Mouse (Mus musculus) CH12.LX (cell line): ENCODE results near the gene Zp3. TPM values are rescaled to one million over a fixed set of nuclear protein-coding genes. Genes with fewer than 3 reads are reported as not detected.

ENCODE experiments used
- DNase-seq: peaks from one replicate; pipeline ENCODE4 v3.0.0-alpha.2; 2013; ENCODE audit errors: extremely low read depth
- H3K27ac ChIP-seq: 2 replicates; pipeline ENCODE4 v1.5.1; 2012; ENCODE audit warnings: low read depth, mild to moderate bottlenecking, control low read depth, moderate library complexity; ENCODE audit not compliant: insufficient read depth
- H3K27me3 ChIP-seq: replicated peaks from 2 replicates; pipeline ENCODE3; 2012; ENCODE audit warnings: inconsistent platforms
- H3K36me3 ChIP-seq, 2 experiments: replicated peaks in 1 of 2; 2 replicates each; pipeline versions ENCODE3 to v1.6.1; 2012; ENCODE audit warnings: inconsistent platforms in 1 of 2, low read length in 1 of 2, mild to moderate bottlenecking in 1 of 2, mixed read lengths in 1 of 2, moderate library complexity in 1 of 2; ENCODE audit not compliant: control insufficient read depth in 1 of 2, insufficient read depth in 1 of 2
- H3K4me1 ChIP-seq, 2 experiments: 2 replicates each; pipeline ENCODE4 v1.6.1; 2012; ENCODE audit warnings: inconsistent platforms in 1 of 2, moderate library complexity in 1 of 2; ENCODE audit not compliant: insufficient read depth in 2 of 2, control insufficient read depth in 1 of 2
- H3K4me2 ChIP-seq: 2 replicates; pipeline ENCODE4 v1.6.1; 2012; ENCODE audit warnings: low read depth, mild to moderate bottlenecking, control low read depth; ENCODE audit not compliant: poor library complexity, insufficient read depth, severe bottlenecking
- H3K4me3 ChIP-seq, 3 experiments: fragments of 150-350 bp in 1 of 3; sonication (generic) in 1 of 3; replicated peaks in 1 of 3; 2 replicates each; pipeline versions ENCODE3 to v1.5.1; 2011 to 2012; ENCODE audit warnings: low read depth in 2 of 3, low read length in 2 of 3, mild to moderate bottlenecking in 2 of 3, moderate library complexity in 2 of 3, control low read depth in 1 of 3, improper control_type of control experiment in 1 of 3, inconsistent platforms in 1 of 3, mixed read lengths in 1 of 3; ENCODE audit not compliant: poor library complexity in 1 of 3
- H3K79me2 ChIP-seq: replicated peaks from 2 replicates; pipeline ENCODE4 v1.6.1; 2012; ENCODE audit warnings: mild to moderate bottlenecking, moderate library complexity; ENCODE audit not compliant: control insufficient read depth, poor library complexity, insufficient read depth, severe bottlenecking; ENCODE audit errors: extremely low read depth
- H3K9ac ChIP-seq: 2 replicates; pipeline ENCODE4 v1.6.1; 2012; ENCODE audit warnings: low read depth, mild to moderate bottlenecking, control low read depth, moderate library complexity; ENCODE audit not compliant: insufficient read depth
- H3K9me3 ChIP-seq: replicated peaks from 2 replicates; pipeline ENCODE3; 2012; ENCODE audit warnings: low read length, inconsistent platforms, mixed read lengths
- BHLHE40 ChIP-seq: IDR thresholded peaks from 2 replicates; pipeline ENCODE4 v1.6.1; 2011; ENCODE audit warnings: mild to moderate bottlenecking, low read depth, low read length, improper control_type of control experiment
- CHD2 ChIP-seq: IDR thresholded peaks from 2 replicates; pipeline ENCODE4 v1.6.1; 2011; ENCODE audit warnings: low read length, improper control_type of control experiment
- CTCF ChIP-seq, 2 experiments: IDR thresholded peaks in 1 of 2; conservative IDR thresholded peaks in 1 of 2; 2 replicates each; pipeline ENCODE4 v1.5.1; 2011 to 2012; ENCODE audit warnings: low read depth in 2 of 2, low read length in 2 of 2, improper control_type of control experiment in 1 of 2, inconsistent platforms in 1 of 2, mild to moderate bottlenecking in 1 of 2, moderate library complexity in 1 of 2
- E2F4 ChIP-seq: IDR thresholded peaks from 2 replicates; pipeline ENCODE4 v1.6.1; 2011; ENCODE audit warnings: low read depth, low read length, improper control_type of control experiment; ENCODE audit not compliant: insufficient replicate concordance
- ELF1 ChIP-seq: IDR thresholded peaks from 2 replicates; pipeline ENCODE4 v1.6.1; 2014; ENCODE audit warnings: low read depth, mild to moderate bottlenecking, inconsistent platforms, low read length, improper control_type of control experiment
- EP300 ChIP-seq: IDR thresholded peaks from 2 replicates; pipeline ENCODE4 v1.6.1; 2011; ENCODE audit warnings: low read length, improper control_type of control experiment
- HCFC1 ChIP-seq: IDR thresholded peaks from 2 replicates; pipeline ENCODE4 v1.6.1; 2012; ENCODE audit warnings: low read depth, mild to moderate bottlenecking, inconsistent platforms, low read length, improper control_type of control experiment
- IRF4 ChIP-seq: IDR thresholded peaks from 2 replicates; pipeline ENCODE4 v1.6.1; 2014; ENCODE audit warnings: low read depth, mild to moderate bottlenecking, inconsistent platforms, low read length, improper control_type of control experiment
- JUN ChIP-seq: IDR thresholded peaks from 2 replicates; pipeline ENCODE4 v1.6.1; 2011; ENCODE audit warnings: low read depth, mild to moderate bottlenecking, low read length, improper control_type of control experiment, moderate library complexity; ENCODE audit not compliant: insufficient read depth
- KAT2A ChIP-seq: IDR thresholded peaks from 2 replicates; pipeline ENCODE4 v1.6.1; 2012; ENCODE audit warnings: low read length, improper control_type of control experiment, inconsistent platforms; ENCODE audit not compliant: insufficient replicate concordance
- MAFK ChIP-seq: IDR thresholded peaks from 2 replicates; pipeline ENCODE4 v1.6.1; 2011; ENCODE audit warnings: low read length, improper control_type of control experiment; ENCODE audit not compliant: insufficient replicate concordance
- MAZ ChIP-seq: IDR thresholded peaks from 2 replicates; pipeline ENCODE4 v1.6.1; 2012; ENCODE audit warnings: low read depth, mild to moderate bottlenecking, inconsistent platforms, low read length, improper control_type of control experiment, moderate library complexity
- MEF2A ChIP-seq: IDR thresholded peaks from 2 replicates; pipeline ENCODE4 v1.6.1; 2014; ENCODE audit warnings: low read depth, mild to moderate bottlenecking, inconsistent platforms, low read length, improper control_type of control experiment, borderline replicate concordance
- MYC ChIP-seq: IDR thresholded peaks from 2 replicates; pipeline ENCODE4 v1.6.1; 2011; ENCODE audit warnings: low read depth, mild to moderate bottlenecking, improper control_type of control experiment, low read length
- NRF1 ChIP-seq: IDR thresholded peaks from 2 replicates; pipeline ENCODE4 v1.6.1; 2014; ENCODE audit warnings: low read depth, mild to moderate bottlenecking, inconsistent platforms, low read length, improper control_type of control experiment, moderate library complexity
- PAX5 ChIP-seq: IDR thresholded peaks from 2 replicates; pipeline ENCODE4 v1.6.1; 2012; ENCODE audit warnings: low read length, inconsistent platforms, mixed read lengths
- RAD21 ChIP-seq: IDR thresholded peaks from 2 replicates; pipeline ENCODE4 v1.6.1; 2011; ENCODE audit warnings: low read depth, mild to moderate bottlenecking, low read length, improper control_type of control experiment, moderate library complexity
- RCOR1 ChIP-seq: conservative IDR thresholded peaks from 2 replicates; pipeline ENCODE4 v1.6.1; 2012; ENCODE audit warnings: low read depth, mild to moderate bottlenecking, inconsistent platforms, low read length, improper control_type of control experiment
- SMC3 ChIP-seq: IDR thresholded peaks from 2 replicates; pipeline ENCODE4 v1.6.1; 2011; ENCODE audit warnings: low read depth, low read length, improper control_type of control experiment
- TBP ChIP-seq: conservative IDR thresholded peaks from 2 replicates; pipeline ENCODE4 v1.6.1; 2011; ENCODE audit warnings: low read depth, low read length, improper control_type of control experiment
- USF2 ChIP-seq: conservative IDR thresholded peaks from 2 replicates; pipeline ENCODE4 v1.6.1; 2011; ENCODE audit warnings: low read depth, low read length, improper control_type of control experiment
- ZC3H11A ChIP-seq: IDR thresholded peaks from 2 replicates; pipeline ENCODE4 v1.6.1; 2012; ENCODE audit warnings: low read depth, mild to moderate bottlenecking, inconsistent platforms, low read length, improper control_type of control experiment
- ZMIZ1 ChIP-seq: IDR thresholded peaks from 2 replicates; pipeline ENCODE4 v1.6.1; 2012; ENCODE audit warnings: low read depth, mild to moderate bottlenecking, inconsistent platforms, low read length, improper control_type of control experiment
- dilution Hi-C: fragments of 300-500 bp; cut with MboI; formaldehyde crosslinking; loops from 2 replicates; pipeline ENCODE4 v1.14.3; 2020; ENCODE audit warnings: low sequenced_read_pairs; ENCODE audit not compliant: extremely low pct_unique_long_range_greater_than_20kb, extremely low pct_ligation_motif_present
- in situ Hi-C: fragments of 300-500 bp; cut with MboI; formaldehyde crosslinking; loops from 3 replicates; pipeline ENCODE4 v1.14.3; 2019; ENCODE audit warnings: low sequenced_read_pairs, low pct_ligation_motif_present, low pct_unique_long_range_greater_than_20kb, mixed read lengths
- polyA plus RNA-seq: library from polyadenylated mRNA; unstranded; fragments of >175 nt; gene quantifications from 2 replicates; pipeline ENCODE4 v1.2.1, GENCODE M21; 2012; ENCODE audit warnings: low read depth; ENCODE audit not compliant: insufficient read length
- total RNA-seq, 2 experiments: library from RNA; depleted of rRNA; stranded (reverse); fragments of 300-350 nt in 1 of 2; fragments of >200 nt in 1 of 2; gene quantifications; 2 replicates each; pipeline ENCODE4 v1.2.3; 2012 to 2014

The Zp3 gene
- total and polyA plus RNA-seq, 3 experiments: 0.13 TPM; not detected in 2

GRCm38 (mm10) chr5:135940587-135940986, 39.3 kb upstream of the Zp3 start:
- Histone ChIP-seq H3K9me3 (peaks cover 3% of the 10 kb centered on the region), H3K9ac (no peak overlapping the region), H3K4me3 (no peak overlapping the region), H3K4me1 (peaks cover 0 to 7% of the 10 kb centered on the region in 2 experiments; a peak in 2 of 4 replicates), H3K79me2 (no peaks in the 10 kb centered on the region), H3K36me3 (no peaks in the 10 kb centered on the region), H3K4me2 (no peak overlapping the region), H3K27ac (no peak overlapping the region), H3K27me3 (peaks cover 1% of the 10 kb centered on the region)
- no peak for DNase-seq
- no peak for TF ChIP-seq RCOR1
- TF ChIP-seq BHLHE40: no peak
- no peak for TF ChIP-seq ZC3H11A
- no peak for TF ChIP-seq KAT2A
- TF ChIP-seq MAFK: no peak
- TF ChIP-seq EP300: no peak
- TF ChIP-seq E2F4: no peak
- no peak for TF ChIP-seq HCFC1
- no peak for TF ChIP-seq CTCF (conservative IDR thresholded peaks at IDR 0.05 in 1 of 2, IDR thresholded peaks at IDR 0.05 in 1 of 2; ENCODE audit: low read depth in 2 of 2, low read length in 2 of 2)
- no peak for TF ChIP-seq MYC
- no peak for TF ChIP-seq IRF4
- TF ChIP-seq RAD21: no peak
- dilution Hi-C loops (no loop called here), in situ Hi-C loops (no loop called here)

GRCm38 (mm10) chr5:135942710-135943109, 37.2 kb upstream of the Zp3 start:
- dilution Hi-C loops: no loop called here
- TF ChIP-seq IRF4: no peak
- no peak for DNase-seq

GRCm38 (mm10) chr5:135945916-135946408, 33.9 kb upstream of the Zp3 start:
- no peak for DNase-seq
- TF ChIP-seq JUN (no peak), MEF2A (no peak), CTCF (conservative IDR thresholded peaks at IDR 0.05 in 1 of 2, IDR thresholded peaks at IDR 0.05 in 1 of 2; ENCODE audit: low read depth in 2 of 2, low read length in 2 of 2) (no peak), MAZ (no peak), RCOR1 (no peak), USF2 (no peak), TBP (no peak), CHD2 (no peak), PAX5 (no peak), NRF1 (no peak), SMC3 (no peak), ZMIZ1 (no peak), KAT2A (no peak), E2F4 (no peak), ELF1 (no peak), EP300 (no peak)
- Histone ChIP-seq H3K9me3 (peaks cover 3% of the 10 kb centered on the region), H3K4me2 (no peak overlapping the region), H3K27me3 (peaks cover 1% of the 10 kb centered on the region), H3K27ac (no peak overlapping the region), H3K9ac (no peak overlapping the region), H3K4me3 (no peak overlapping the region), H3K4me1 (peaks cover 2 to 6% of the 10 kb centered on the region in 2 experiments; a peak in 3 of 4 replicates), H3K36me3 (no peaks in the 10 kb centered on the region), H3K79me2 (no peaks in the 10 kb centered on the region)
- dilution Hi-C loops: no loop called here
- in situ Hi-C loops: no loop called here

More at GRCm38 (mm10) chr5:135942710-135943109, 37.2 kb upstream of the Zp3 start:
- Histone ChIP-seq H3K4me3 (no peak overlapping the region), H3K79me2 (no peaks in the 10 kb centered on the region), H3K36me3 (no peaks in the 10 kb centered on the region), H3K9ac (no peak overlapping the region), H3K27me3 (peaks cover 1% of the 10 kb centered on the region), H3K4me1 (peaks cover 2 to 3% of the 10 kb centered on the region in 2 experiments; a peak in 3 of 4 replicates), H3K4me2 (no peak overlapping the region), H3K27ac (no peak overlapping the region), H3K9me3 (peaks cover 3% of the 10 kb centered on the region)
- in situ Hi-C loops: no loop called here
